ENCODE assay signal across 8 mouse cellular contexts in the genomic region with DNA sequence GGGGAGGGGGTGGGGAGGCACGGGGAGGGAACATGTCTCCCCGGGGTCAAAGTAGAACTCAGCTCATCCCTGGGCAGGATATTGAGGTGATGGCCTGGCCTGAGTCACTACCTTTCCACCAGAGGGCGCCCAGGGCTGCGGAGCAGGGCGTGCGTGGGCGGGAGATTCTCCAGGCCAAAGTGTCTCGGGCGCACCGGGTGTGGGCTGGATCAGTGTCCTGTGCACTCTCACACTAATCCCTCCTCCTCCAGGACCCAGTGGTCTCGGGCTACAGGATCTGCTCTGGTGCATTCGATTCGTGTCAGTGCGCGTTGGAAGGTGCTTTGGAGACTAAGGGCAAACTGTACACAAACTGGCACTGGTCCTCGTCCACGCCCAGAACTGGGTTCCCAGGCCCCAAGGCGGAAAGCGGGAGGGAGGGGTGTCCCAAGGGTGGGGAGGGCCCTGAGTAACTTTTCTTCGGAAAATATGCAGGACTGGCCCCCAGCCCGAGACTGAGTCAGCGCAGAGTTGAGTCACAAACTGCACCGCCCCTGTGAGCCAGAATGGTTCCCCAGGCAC. TPM values are rescaled to one million over a fixed set of nuclear protein-coding genes. Genes with fewer than 3 reads are reported as not detected.
A peak's percentile ranks its signal among the peaks of the same experiment; 100 is the strongest.
DNase-seq lines count a peak whose midpoint lies in the region; ATAC-seq and TF ChIP-seq lines count a peak whose summit lies in the region.

No protein-coding gene starts in this region.

- WGBS in forebrain, embryonic 15.5 days, result 8% methylated on average over 23 of the region's 23 CpGs
- 2% methylated on average over 23 of the region's 23 CpGs for WGBS in lung, embryonic 14.5 days

- H3K27ac ChIP-seq in MEL (ENCODE audit: control insufficient read depth, low read depth, low read length), result peak overlapping the region; percentile 97
- no peak overlapping the region for H3K27ac ChIP-seq in forebrain, embryonic 15.5 days (replicated peaks)
- H3K27ac ChIP-seq in layer of hippocampus, adult 2 months, result peak overlapping the region; percentile 43; the same call in 1 of the 2 replicates
- peak overlapping the region; percentile 48; the same call in 1 of the 2 replicates for H3K27ac ChIP-seq in lung, embryonic 14.5 days (ENCODE audit: low read depth)

- DNase-seq in MEL (ENCODE audit: low read depth, low spot score), result peak; percentile 88
- peak; percentile 84 to 90 for DNase-seq in cerebellum, adult 18-20 months
- peak; percentile 93 for DNase-seq in heart, postnatal 36 days
- DNase-seq in layer of hippocampus, adult 2 months (ENCODE audit: low spot score in 2 of 2), result peak; percentile 41 to 70
- peak; percentile 89 for DNase-seq in lung, embryonic 14.5 days
- DNase-seq in testis, postnatal 14 days (ENCODE audit: low spot score), result peak; percentile 78

- H3K79me2 ChIP-seq in MEL (ENCODE audit: control insufficient read depth, insufficient read depth, low read length, poor library complexity), result peaks cover 22% of the 10 kb centered on the region

- peak in 1 of 2 experiments; percentile 18; a peak in 1 of 4 replicates for TF ChIP-seq EP300 in MEL (IDR thresholded peaks at IDR 0.05; ENCODE audit: low read depth in 1 of 2, low read length in 2 of 2)

- no peaks in the 10 kb centered on the region for H3K27me3 ChIP-seq in MEL (ENCODE audit: control insufficient read depth in 1 of 2, insufficient read depth in 2 of 2, low read length in 2 of 2)
- H3K27me3 ChIP-seq in forebrain, embryonic 15.5 days, result no peaks in the 10 kb centered on the region
- no peaks in the 10 kb centered on the region for H3K27me3 ChIP-seq in lung, embryonic 14.5 days (ENCODE audit: insufficient read depth, low read length)

- peak; percentile 64 to 89 (median 77) for TF ChIP-seq CTCF in MEL (IDR thresholded peaks at IDR 0.05 in 2 of 3, conservative IDR thresholded peaks at IDR 0.05 in 1 of 3; ENCODE audit: control insufficient read depth in 1 of 3, insufficient read depth in 1 of 3, low read depth in 2 of 3, low read length in 3 of 3, poor library complexity in 1 of 3, severe bottlenecking in 1 of 3)
- peak; percentile 87 for TF ChIP-seq CTCF in layer of hippocampus, adult 2 months (conservative IDR thresholded peaks at IDR 0.05)
- peak; percentile 92 for TF ChIP-seq CTCF in lung, embryonic 14.5 days (IDR thresholded peaks at IDR 0.05; ENCODE audit: low read depth)

- peak; percentile 47 for TF ChIP-seq RAD21 in MEL (IDR thresholded peaks at IDR 0.05; ENCODE audit: low read depth, low read length)

- H3K9ac ChIP-seq in MEL (ENCODE audit: control insufficient read depth, low read depth, low read length, poor library complexity, severe bottlenecking), result peak overlapping the region; percentile 68
- H3K9ac ChIP-seq in forebrain, embryonic 15.5 days (replicated peaks), result no peak overlapping the region
- H3K9ac ChIP-seq in lung, embryonic 14.5 days, result 0 out of 2 replicates have a peak overlapping the region, but pooled peaks have one; percentile 24

- ATAC-seq in forebrain, embryonic 15.5 days (replicated peaks), result no peak
- peak; percentile 66 for ATAC-seq in lung, embryonic 14.5 days (ENCODE audit: insufficient read depth)
- peak; percentile 70 for ATAC-seq in neutrophil, adult 5-6 weeks (ENCODE audit: extremely low read depth, insufficient number of reproducible peaks, low FRiP score, poor library complexity, severe bottlenecking)

- no peaks in the 10 kb centered on the region for H3K9me3 ChIP-seq in MEL (replicated peaks; ENCODE audit: insufficient read depth, low read length)
- no peaks in the 10 kb centered on the region for H3K9me3 ChIP-seq in forebrain, embryonic 15.5 days
- no peaks in the 10 kb centered on the region for H3K9me3 ChIP-seq in lung, embryonic 14.5 days (ENCODE audit: low read depth, low read length)

- H3K36me3 ChIP-seq in MEL (ENCODE audit: control insufficient read depth in 1 of 2, insufficient read depth in 2 of 2, low read length in 2 of 2), result peaks cover 0 to 55% of the 10 kb centered on the region in 2 experiments; a peak in 2 of 4 replicates
- H3K36me3 ChIP-seq in forebrain, embryonic 15.5 days, result peaks cover 8% of the 10 kb centered on the region
- peaks cover 51% of the 10 kb centered on the region for H3K36me3 ChIP-seq in lung, embryonic 14.5 days (ENCODE audit: insufficient read depth)

- peak overlapping the region; percentile 38 for H3K4me2 ChIP-seq in forebrain, embryonic 15.5 days (replicated peaks)
- peak overlapping the region; percentile 57 for H3K4me2 ChIP-seq in lung, embryonic 14.5 days

- H3K4me1 ChIP-seq in MEL (ENCODE audit: control insufficient read depth in 1 of 2, insufficient read depth in 2 of 2, low read length in 2 of 2), result peaks cover 7 to 52% of the 10 kb centered on the region in 2 experiments
- peaks cover 30% of the 10 kb centered on the region for H3K4me1 ChIP-seq in forebrain, embryonic 15.5 days
- H3K4me1 ChIP-seq in lung, embryonic 14.5 days (ENCODE audit: insufficient read depth), result no peaks in the 10 kb centered on the region

- intact Hi-C loops in heart, postnatal 36 days (cut with DNase I), result loop anchor here (1.0 to 2.0 kb wide), 2 partner anchors 16 to 19 kb away; partner anchors contain the start of gene Ehd2

- peak in 1 of 2 experiments; percentile 32; a peak in 1 of 4 replicates for TF ChIP-seq POLR2A in MEL (IDR thresholded peaks at IDR 0.05; ENCODE audit: control insufficient read depth in 1 of 2, insufficient read depth in 1 of 2, low read depth in 1 of 2, low read length in 2 of 2, poor library complexity in 1 of 2)

- peak overlapping the region; percentile 23 to 54 for H3K4me3 ChIP-seq in MEL (ENCODE audit: control insufficient read depth in 1 of 2, insufficient read depth in 1 of 2, low read depth in 2 of 2, low read length in 2 of 2)
- no peak overlapping the region for H3K4me3 ChIP-seq in forebrain, embryonic 15.5 days
- H3K4me3 ChIP-seq in layer of hippocampus, adult 2 months, result peak overlapping the region; percentile 40
- H3K4me3 ChIP-seq in lung, embryonic 14.5 days (ENCODE audit: low read depth, low read length), result peak overlapping the region; percentile 19

TF ChIP-seq in MEL, 35 proteins besides CTCF, POLR2A, EP300 and RAD21:
- no peak for TF ChIP-seq TAL1 (IDR thresholded peaks at IDR 0.05; ENCODE audit: low read length)
- no peak for TF ChIP-seq ZC3H11A (IDR thresholded peaks at IDR 0.05; ENCODE audit: low read depth, low read length)
- 0 out of 2 replicates have a peak, but pooled peaks have one; percentile 16 for TF ChIP-seq TCF12 (IDR thresholded peaks at IDR 0.05; ENCODE audit: low read depth, low read length)
- TF ChIP-seq ETS1 (IDR thresholded peaks at IDR 0.05; ENCODE audit: low read depth, low read length), result 0 out of 2 replicates have a peak, but pooled peaks have one; percentile 6
- 0 out of 2 replicates have a peak, but pooled peaks have one; percentile 44 for TF ChIP-seq HCFC1 (IDR thresholded peaks at IDR 0.05; ENCODE audit: low read depth, low read length)
- TF ChIP-seq POLR2AphosphoS2 (IDR thresholded peaks at IDR 0.05; ENCODE audit: low read length), result peak; percentile 34; the same call in 1 of the 2 replicates
- no peak for TF ChIP-seq BHLHE40 (IDR thresholded peaks at IDR 0.05; ENCODE audit: borderline replicate concordance, low read depth, low read length)
- TF ChIP-seq GABPA (IDR thresholded peaks at IDR 0.05; ENCODE audit: low read depth, low read length), result no peak
- TF ChIP-seq MXI1 (IDR thresholded peaks at IDR 0.05; ENCODE audit: low read depth, low read length), result peak; percentile 53; the same call in 1 of the 2 replicates
- TF ChIP-seq SMC3 (IDR thresholded peaks at IDR 0.05; ENCODE audit: low read depth, low read length), result peak; percentile 69
- TF ChIP-seq MYC (IDR thresholded peaks at IDR 0.05; ENCODE audit: low read depth, low read length), result 0 out of 2 replicates have a peak, but pooled peaks have one; percentile 17
- no peak for TF ChIP-seq CHD2 (IDR thresholded peaks at IDR 0.05; ENCODE audit: low read length)
- peak; percentile 42; the same call in 1 of the 2 replicates for TF ChIP-seq MAZ (IDR thresholded peaks at IDR 0.05; ENCODE audit: low read depth, low read length)
- TF ChIP-seq NELFE (IDR thresholded peaks at IDR 0.05; ENCODE audit: low read depth, low read length), result peak; percentile 46; the same call in 1 of the 2 replicates

RNA-seq across cellular contexts. Expression of gene Nop53, which starts 2.6 kb away (rescaled TPM):
- 310 and 359 TPM in 2 replicates for total RNA-seq in MEL (2012; rRNA removed)
- polyA plus RNA-seq in MEL (2012; ENCODE audit: insufficient read depth in 1 of 2, insufficient read length in 2 of 2, low read depth in 1 of 2, low replicate concordance in 2 of 2, missing spikeins in 1 of 2), result 100 to 1,000 TPM in 1 of 2 experiments, not detected in 1; 482 TPM
- polyA plus RNA-seq in forebrain, embryonic 15.5 days (2015; fragmentation: Nextera tagmentation; extraction: Ambion mirVana), result 144 and 150 TPM in 2 replicates
- 100 to 1,000 TPM; 137 to 141 TPM for total RNA-seq in heart, postnatal 36 days (2021)
- total RNA-seq in layer of hippocampus, adult 2 months (2021), result 100 to 1,000 TPM; 115 to 121 TPM
- polyA plus RNA-seq in lung, embryonic 14.5 days (2014; fragmentation: Nextera tagmentation; extraction: Ambion mirVana), result 184 and 187 TPM in 2 replicates
- 260 and 300 TPM in 2 replicates for total RNA-seq in neutrophil, adult 5-6 weeks (2017)

RNA-seq across cellular contexts. Expression of gene Ehd2, which starts 18.9 kb away (rescaled TPM):
- total RNA-seq in MEL (2012; rRNA removed), result 2.5 and 3.2 TPM in 2 replicates
- polyA plus RNA-seq in MEL (2012; ENCODE audit: insufficient read depth in 1 of 2, insufficient read length in 2 of 2, low read depth in 1 of 2, low replicate concordance in 2 of 2, missing spikeins in 1 of 2), result 1 to 10 TPM in 1 of 2 experiments, not detected in 1; 6.2 TPM
- polyA plus RNA-seq in forebrain, embryonic 15.5 days (2015; fragmentation: Nextera tagmentation; extraction: Ambion mirVana), result 3.7 and 5.0 TPM in 2 replicates
- 100 to 1,000 TPM in 1 of 2 experiments, 10 to 100 TPM in 1; 93.1 to 131 TPM for total RNA-seq in heart, postnatal 36 days (2021)
- 1 to 10 TPM; 6.7 to 7.3 TPM for total RNA-seq in layer of hippocampus, adult 2 months (2021)
- polyA plus RNA-seq in lung, embryonic 14.5 days (2014; fragmentation: Nextera tagmentation; extraction: Ambion mirVana), result 61.2 and 67.5 TPM in 2 replicates
- 2.1 and 3.1 TPM in 2 replicates for total RNA-seq in neutrophil, adult 5-6 weeks (2017)

RNA-seq across cellular contexts. Expression of gene Selenow, which starts 26.3 kb away (rescaled TPM):
- 13.1 and 15.8 TPM in 2 replicates for total RNA-seq in MEL (2012; rRNA removed)
- polyA plus RNA-seq in MEL (2012; ENCODE audit: insufficient read depth in 1 of 2, insufficient read length in 2 of 2, low read depth in 1 of 2, low replicate concordance in 2 of 2, missing spikeins in 1 of 2), result 10 to 100 TPM in 1 of 2 experiments, not detected in 1; 71.2 TPM
- polyA plus RNA-seq in forebrain, embryonic 15.5 days (2015; fragmentation: Nextera tagmentation; extraction: Ambion mirVana), result 1,503 and 1,574 TPM in 2 replicates
- 100 to 1,000 TPM; 169 to 178 TPM for total RNA-seq in heart, postnatal 36 days (2021)
- total RNA-seq in layer of hippocampus, adult 2 months (2021), result 1,000 to 10,000 TPM; 1,462 to 1,494 TPM
- polyA plus RNA-seq in lung, embryonic 14.5 days (2014; fragmentation: Nextera tagmentation; extraction: Ambion mirVana), result 909 and 927 TPM in 2 replicates
- 51.3 and 62.1 TPM in 2 replicates for total RNA-seq in neutrophil, adult 5-6 weeks (2017)

Comparison
In these comparisons a context has a peak if more than half of its experiments do, and no peak if none do; other contexts are left out.
1. RNA of gene Ehd2, which starts 18.9 kb away (total RNA-seq): 93.1 to 131 TPM in heart, postnatal 36 days; 6.7 to 7.3 TPM in layer of hippocampus, adult 2 months, 2.5 to 3.2 TPM in MEL and 2.1 to 3.1 TPM in neutrophil, adult 5-6 weeks; every median in the first group is over 10 times any median in the second.
2. RNA of gene Selenow, which starts 26.3 kb away (total RNA-seq): 1,462 to 1,494 TPM in layer of hippocampus, adult 2 months; 169 to 178 TPM in heart, postnatal 36 days, 51.3 to 62.1 TPM in neutrophil, adult 5-6 weeks and 13.1 to 15.8 TPM in MEL; every median in the first group is over 4 times any median in the second.
3. Peak in every context shown above with its lines, with median percentiles within 50 percentile points of each other: DNase-seq and CTCF ChIP-seq.